Mouse (Mus musculus) erythroblast, adult 5-6 weeks (primary cell): ENCODE measurements at regions not wholly inside any gene's neighbourhood (a gene's known extent, or its start where the extent isn't known, plus 50 kb on each side); places are given as distances from the start of the nearest gene placed in this dataset.

Experiments used
- ATAC-seq: replicated peaks from 2 replicates; pipeline ENCODE4 v1.8.0; 2016; ENCODE audit warnings: moderate number of reproducible peaks, mild to moderate bottlenecking, moderate TSS enrichment, inconsistent platforms; ENCODE audit not compliant: poor library complexity, low FRiP score, severe bottlenecking

DNA sequence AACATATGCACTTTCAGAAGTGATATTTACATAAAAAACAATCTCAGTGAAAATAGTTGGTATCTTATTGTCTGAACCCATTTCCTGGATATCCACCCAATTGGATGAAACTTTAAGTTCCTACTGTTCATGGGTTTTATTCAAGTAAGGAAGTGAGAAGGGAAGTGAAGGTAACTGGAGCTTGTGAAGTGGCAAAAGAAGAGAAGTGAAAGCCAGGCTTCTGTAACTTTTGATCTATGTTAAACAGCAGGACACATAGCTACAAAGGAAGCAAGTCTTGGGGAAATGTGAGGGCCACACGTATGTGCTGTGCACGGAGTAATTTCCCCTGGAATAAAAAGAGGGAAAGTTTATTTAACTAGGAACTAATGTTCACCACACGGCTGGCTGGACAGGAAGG lies 764.1 kb upstream of the Sox9 start:
- no peak for ATAC-seq

DNA sequence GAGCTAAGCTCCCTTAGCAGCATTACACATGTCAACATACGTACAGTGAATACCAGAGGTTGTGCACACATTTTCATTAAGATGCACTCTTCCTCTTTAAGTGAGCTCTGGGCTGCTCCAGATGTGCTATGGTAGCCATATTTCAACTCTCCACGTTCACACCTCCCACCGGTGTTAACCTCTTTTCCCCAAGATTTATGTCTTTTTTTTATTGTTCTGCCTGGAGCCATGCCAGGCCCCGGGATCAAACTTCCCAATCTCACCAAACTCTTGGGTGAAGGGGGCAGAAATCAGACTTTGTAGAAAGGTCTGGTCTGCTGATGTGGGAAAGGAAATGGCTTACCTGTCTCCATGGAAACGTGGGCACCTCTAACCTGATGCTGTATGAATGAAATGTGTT lies 754.0 kb upstream of the Sox9 start:
- no peak for ATAC-seq

- ATAC-seq = no peak
These were observed 743.3 kb upstream of the Sox9 start for GRCm38 (mm10) chr11:112038741-112039140.

DNA sequence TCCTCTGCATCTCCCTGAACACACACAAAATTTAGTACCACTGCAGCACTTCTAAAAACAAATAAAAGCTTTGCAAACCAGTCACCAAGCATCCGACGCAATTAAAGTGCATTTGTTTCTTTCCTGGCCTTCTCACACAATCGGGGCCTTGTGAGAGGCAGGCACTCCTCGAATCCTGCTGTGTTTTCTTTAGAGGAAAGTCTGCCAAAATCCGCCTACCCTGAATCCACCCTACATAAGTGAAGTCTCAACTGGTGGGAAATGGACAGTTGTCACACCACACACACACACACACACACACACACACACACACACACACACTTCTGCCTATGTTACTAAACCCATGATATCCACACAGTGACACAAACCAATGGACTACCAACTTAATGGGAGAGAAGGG lies 737.6 kb upstream of the Sox9 start:
- ATAC-seq = no peak

DNA sequence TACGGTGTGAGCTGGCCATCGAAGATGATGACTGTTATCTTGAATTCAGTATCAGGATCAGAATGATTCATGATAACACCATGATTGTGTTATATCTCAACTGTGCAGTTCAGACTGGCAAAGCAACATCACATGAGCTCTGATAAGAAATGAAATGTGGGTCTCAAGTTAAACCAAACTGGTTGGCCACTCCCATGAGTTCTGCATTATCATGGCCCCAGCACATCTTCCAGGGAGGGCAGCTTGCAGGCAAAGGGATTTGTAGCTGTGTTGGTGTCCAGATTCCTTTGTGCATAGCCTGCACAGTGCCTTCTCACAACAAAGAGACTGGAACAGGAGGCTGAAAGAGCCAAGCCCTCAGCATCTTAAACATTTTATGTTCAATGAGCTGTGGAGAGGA lies 736.7 kb upstream of the Sox9 start:
- no peak for ATAC-seq

GRCm38 (mm10) chr11:112050362-112050761 lies 731.7 kb upstream of the Sox9 start:
- ATAC-seq = no peak

- ATAC-seq = no peak
These were observed 726.4 kb upstream of the Sox9 start for GRCm38 (mm10) chr11:112055591-112055990.

DNA sequence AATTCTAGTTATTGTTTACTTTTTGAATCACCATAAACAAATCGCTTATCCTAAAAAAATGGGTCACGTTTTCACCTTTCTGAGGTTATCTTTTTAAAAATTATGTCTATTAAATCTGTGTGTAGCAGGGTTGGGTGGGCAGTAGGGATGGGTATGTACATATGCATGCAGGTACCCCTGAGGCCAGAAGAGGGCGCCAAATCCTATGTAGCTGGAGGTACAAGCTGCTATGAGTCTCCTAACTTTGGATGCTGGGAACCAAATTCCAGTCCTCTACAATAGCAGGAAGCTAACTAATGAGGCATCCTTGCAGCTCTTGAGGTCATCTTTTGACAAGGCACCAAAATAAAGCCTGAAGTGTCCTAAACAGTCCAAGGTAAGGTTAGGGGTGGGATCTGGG lies 714.8 kb upstream of the Sox9 start:
- ATAC-seq = no peak

DNA sequence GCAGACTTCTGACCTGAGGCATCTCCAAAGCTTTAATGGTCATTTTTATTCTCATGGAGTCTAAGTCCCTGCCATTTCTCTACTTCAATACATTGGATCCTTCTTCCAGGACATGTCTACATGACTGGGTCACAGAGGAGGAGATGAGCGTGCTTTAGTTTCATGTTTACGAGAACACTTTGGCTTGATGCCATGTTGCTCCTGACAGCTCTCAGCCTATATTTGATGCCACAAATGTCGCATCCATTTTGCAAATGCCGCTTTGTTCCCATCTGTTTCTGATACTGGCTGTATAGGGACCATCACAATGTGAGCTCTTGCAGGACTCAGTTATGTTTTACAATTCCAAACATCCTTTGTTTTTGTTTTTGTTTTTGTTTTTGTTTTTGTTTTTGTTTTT lies 713.2 kb upstream of the Sox9 start:
- no peak for ATAC-seq

- no peak for ATAC-seq
These were observed 710.5 kb upstream of the Sox9 start for GRCm38 (mm10) chr11:112071571-112071970.

GRCm38 (mm10) chr11:112081386-112081785 lies 700.6 kb upstream of the Sox9 start:
- no peak for ATAC-seq

DNA sequence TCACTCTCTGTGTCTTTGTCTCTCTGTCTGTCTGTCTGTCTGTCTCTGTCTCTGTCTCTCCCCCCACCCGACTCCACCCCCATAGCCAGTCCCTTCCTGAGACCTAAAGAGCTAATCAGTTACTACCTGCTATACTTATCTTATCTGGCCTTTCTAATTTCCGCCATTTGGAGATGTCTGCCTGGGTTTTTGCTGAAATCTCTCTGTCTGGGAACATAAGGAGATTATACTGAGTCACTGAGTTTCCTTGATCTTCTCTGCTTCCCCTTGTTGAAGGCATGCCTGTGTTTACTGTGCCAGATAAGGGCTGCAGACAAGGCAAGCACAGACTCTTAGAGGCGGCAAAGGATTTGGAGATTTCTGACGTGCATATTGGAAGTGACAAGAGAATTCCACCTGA lies 699.0 kb upstream of the Sox9 start:
- no peak for ATAC-seq

GRCm38 (mm10) chr11:112092168-112092567 lies 689.9 kb upstream of the Sox9 start:
- ATAC-seq = no peak

GRCm38 (mm10) chr11:112095009-112095408 lies 687.0 kb upstream of the Sox9 start:
- no peak for ATAC-seq

DNA sequence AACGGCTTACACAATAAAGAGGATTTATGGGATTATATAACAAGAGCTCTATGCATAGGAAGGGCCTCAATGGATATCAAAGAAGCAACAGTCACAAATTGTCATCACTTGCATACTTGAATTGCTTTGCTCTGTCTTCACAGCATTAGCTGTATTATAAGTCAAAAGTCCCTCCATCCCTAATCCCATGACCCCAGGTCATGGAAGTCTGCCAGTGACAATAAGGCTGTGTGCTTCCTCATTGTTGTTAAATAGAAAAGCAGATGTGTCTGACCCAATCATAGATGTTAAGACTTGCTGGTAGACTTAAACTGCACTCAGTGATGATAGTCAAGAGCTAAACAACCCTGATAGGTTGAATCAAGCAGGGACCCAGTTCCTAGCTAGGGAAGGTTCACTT lies 683.9 kb upstream of the Sox9 start:
- no peak for ATAC-seq

DNA sequence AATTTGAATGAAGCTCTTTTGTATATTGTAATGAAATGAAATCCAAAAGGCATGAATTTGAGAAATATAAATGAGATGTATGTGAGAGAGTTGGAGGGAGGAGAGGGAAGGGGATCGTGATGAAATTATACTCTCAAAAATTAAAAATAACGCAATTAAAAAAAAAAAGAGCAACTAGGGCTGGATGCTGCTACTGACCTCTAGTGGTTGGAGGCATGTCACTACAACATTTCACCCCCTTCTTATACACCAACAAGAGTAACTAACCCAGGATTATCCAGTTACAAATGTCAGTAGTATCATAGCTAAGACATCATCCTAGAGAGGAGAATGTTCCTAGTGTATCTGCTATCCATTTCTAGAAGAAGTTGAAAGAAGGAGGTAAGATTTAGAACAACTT lies 678.8 kb upstream of the Sox9 start:
- no peak for ATAC-seq

- ATAC-seq = no peak
These were observed 675.1 kb upstream of the Sox9 start for GRCm38 (mm10) chr11:112106891-112107290.

GRCm38 (mm10) chr11:112107314-112107713 lies 674.7 kb upstream of the Sox9 start:
- ATAC-seq = no peak

GRCm38 (mm10) chr11:112121026-112121425 lies 661.0 kb upstream of the Sox9 start:
- ATAC-seq = no peak

DNA sequence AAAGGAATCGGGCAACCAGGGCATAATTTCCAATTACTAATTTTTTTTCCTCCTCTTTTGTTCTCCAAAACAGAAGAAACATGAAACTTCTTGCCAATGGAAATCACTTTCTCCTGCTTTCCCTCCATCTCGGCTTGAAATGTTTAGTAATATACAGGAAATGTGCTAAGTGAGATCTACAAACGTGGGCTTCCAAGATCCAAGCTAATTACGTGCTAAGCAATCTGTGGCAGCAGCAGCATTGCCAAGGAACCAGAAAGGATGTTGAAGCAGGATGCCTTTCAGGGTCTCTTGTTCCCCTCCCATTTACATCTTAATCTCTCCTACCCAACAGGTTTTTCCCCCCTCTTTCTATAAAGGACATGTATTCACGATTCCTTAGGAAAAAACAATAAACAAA lies 660.2 kb upstream of the Sox9 start:
- no peak for ATAC-seq

DNA sequence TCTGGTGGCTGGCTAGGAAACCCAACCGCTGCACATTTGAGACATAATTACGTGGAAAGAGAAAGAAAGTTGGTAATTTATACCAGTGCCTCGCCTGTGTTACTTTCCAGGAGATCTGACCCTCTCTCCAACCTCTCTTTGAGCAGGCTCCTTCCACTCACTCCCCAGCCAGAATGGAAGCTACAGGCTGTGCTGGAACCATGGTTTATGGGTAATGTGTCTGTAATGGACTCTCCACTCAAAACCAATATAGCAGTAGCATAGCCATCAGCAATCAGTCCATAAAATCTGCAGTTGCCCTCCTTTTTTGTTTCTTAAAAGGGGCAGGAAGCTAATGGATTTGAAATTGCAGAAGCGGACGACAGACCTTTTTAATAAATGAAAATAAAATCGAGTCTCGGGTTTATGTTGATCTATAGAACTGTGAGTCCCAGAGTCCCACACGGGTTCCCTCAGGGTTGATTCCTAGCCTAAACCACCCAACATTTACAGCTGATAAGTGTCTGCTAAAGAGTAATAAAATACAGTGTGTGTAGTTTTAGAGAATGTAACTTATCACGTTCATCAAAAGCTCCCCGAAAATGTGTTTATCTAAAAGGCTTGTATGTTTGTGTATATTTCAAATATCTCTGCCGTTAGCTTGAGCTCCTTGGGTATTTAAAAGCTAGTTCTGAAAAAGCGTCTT lies 656.6 kb upstream of the Sox9 start:
- ATAC-seq = no peak

GRCm38 (mm10) chr11:112130090-112130489 lies 651.9 kb upstream of the Sox9 start:
- no peak for ATAC-seq
